Mouse (Mus musculus) olfactory bulb, adult 2 months (tissue): Measurements from ENCODE around the gene Arvcf. TPM values are rescaled to one million over a fixed set of nuclear protein-coding genes. Genes with fewer than 3 reads are reported as not detected.

Experiments
- H3K27ac ChIP-seq: fragments of 200-500 bp; 2 replicates; pipeline ENCODE4 v1.5.1; 2012; ENCODE audit warnings: low read depth, low read length; ENCODE audit not compliant: insufficient read depth
- H3K4me1 ChIP-seq: fragments of 200-500 bp; 2 replicates; pipeline ENCODE4 v1.6.1; 2012; ENCODE audit warnings: low read length; ENCODE audit not compliant: control insufficient read depth, insufficient read depth
- H3K4me3 ChIP-seq: fragments of 200-500 bp; 2 replicates; pipeline ENCODE4 v1.5.1; 2012; ENCODE audit warnings: mild to moderate bottlenecking, low read depth, low read length, moderate library complexity; ENCODE audit not compliant: insufficient read depth
- CTCF ChIP-seq: fragments of 200-500 bp; IDR thresholded peaks from 2 replicates; pipeline ENCODE4 v1.5.1; 2012; ENCODE audit warnings: low read depth, mild to moderate bottlenecking, low read length, moderate library complexity; ENCODE audit not compliant: insufficient read depth
- POLR2A ChIP-seq: fragments of 200-500 bp; IDR thresholded peaks from 2 replicates; pipeline ENCODE4 v1.6.1; 2012; ENCODE audit warnings: mild to moderate bottlenecking, low read depth, low read length, moderate library complexity; ENCODE audit not compliant: insufficient read depth
- WGBS: fragments of 180-500 bp; shearing (Covaris S2); methylation state at CpG from one replicate; pipeline ENCODE4 v1.1.7; 2018; 5-methylcytosine and 5-hydroxymethylcytosine counted together
- polyA plus RNA-seq: library from polyadenylated mRNA; stranded (reverse); fragments of >200 nt; gene quantifications from 2 replicates; pipeline ENCODE4 v1.2.4, GENCODE M21; 2012; ENCODE audit warnings: low replicate concordance; ENCODE audit not compliant: missing spikeins, insufficient read depth, insufficient read length

Gene Arvcf
- polyA plus RNA-seq, 1 experiment = not detected

DNA sequence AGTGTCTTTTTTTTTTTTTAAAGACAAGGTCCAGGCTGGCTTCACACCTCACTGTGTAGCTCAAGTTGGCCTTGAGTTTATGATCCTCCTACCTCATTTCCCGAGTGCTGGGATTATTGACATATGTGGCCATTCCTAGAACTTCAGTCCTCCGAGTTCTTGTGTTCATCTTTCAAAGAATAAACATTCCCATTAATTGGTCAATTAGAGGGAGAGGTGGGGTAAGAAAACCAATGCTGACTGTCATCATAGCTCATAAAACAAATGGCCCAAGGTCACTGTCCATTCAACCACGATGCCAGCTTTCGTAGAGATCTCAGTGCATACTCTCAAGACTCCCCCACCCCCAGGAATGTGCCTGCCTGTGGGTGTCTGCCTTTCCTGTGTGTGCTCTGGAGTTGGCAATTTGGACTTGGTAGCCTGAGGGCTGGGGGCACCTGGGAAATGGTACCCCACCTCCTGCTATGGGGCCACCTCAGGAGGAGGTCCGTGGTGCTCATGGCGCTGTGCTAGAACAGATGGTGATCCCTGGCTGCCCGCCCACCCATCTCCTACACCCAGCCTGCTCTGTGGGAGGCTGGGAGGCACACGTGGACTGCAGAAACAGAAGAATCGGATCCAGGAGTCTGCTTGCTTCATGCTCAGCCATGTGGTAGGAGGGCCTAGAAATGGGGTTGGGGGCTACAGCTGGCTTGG, 103.7 kb downstream of the Arvcf start:
- TF ChIP-seq CTCF = no peak
- TF ChIP-seq POLR2A = no peak
- H3K4me1 ChIP-seq = peaks cover 53% of the 10 kb centered on the region
- no peak overlapping the region for H3K4me3 ChIP-seq
- 49% methylated on average over 9 of the region's 9 CpGs for WGBS
- H3K27ac ChIP-seq = peak overlapping the region; percentile 39

DNA sequence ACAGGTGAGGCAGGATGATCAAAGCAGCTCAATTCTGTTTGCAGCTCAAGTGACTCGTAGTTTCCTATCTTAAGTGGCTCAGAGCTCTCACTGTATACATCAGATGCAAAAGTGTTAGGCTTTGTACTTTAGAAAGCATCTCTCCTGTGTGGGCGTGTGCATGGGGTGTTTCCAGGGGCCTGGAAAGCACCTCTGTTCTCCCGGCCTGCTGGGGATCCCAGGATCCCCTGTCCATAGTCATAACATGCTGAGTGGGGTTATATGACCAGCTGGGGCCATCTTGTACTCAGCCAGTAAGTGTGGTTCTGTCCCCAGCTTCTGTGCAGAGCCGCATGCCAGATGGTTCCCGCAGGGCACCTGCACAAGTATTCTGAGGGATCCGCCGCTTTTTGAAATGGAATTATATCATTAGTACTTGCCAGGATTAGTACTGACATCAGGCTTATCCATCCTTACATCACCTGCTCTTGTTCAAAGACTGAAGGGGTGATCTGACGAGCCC, 104.4 kb downstream of the Arvcf start:
- peaks cover 52% of the 10 kb centered on the region for H3K4me1 ChIP-seq
- 0 out of 2 replicates have a peak overlapping the region, but pooled peaks have one; percentile 39 for H3K27ac ChIP-seq
- WGBS = 54% methylated on average over 8 of the region's 8 CpGs
- TF ChIP-seq POLR2A (no peak), CTCF (no peak)
- no peak overlapping the region for H3K4me3 ChIP-seq

DNA sequence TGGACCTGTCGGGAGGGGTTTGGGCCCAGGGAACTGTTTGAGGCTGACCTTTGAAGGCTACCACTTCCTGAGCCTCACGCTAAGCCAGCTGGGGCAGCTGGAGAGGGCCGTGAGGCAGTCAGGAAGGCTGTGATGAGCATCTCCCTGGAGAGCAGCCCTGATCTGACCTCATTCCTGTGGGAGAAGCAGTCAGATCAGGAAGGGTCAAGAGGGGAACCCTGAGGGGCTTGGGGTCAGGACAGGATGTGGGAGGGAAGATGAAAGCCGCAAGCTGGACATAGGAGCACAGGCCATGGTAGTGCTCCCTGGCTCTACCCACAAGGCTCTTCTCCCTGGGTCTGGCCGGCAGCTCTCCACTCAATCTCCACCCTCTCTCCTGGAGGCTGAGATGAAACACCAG, 105.9 kb downstream of the Arvcf start:
- Histone ChIP-seq H3K27ac (no peak overlapping the region), H3K4me3 (no peak overlapping the region), H3K4me1 (peaks cover 55% of the 10 kb centered on the region)
- WGBS = 72% methylated on average over 5 of the region's 5 CpGs
- no peak for TF ChIP-seq CTCF
- no peak for TF ChIP-seq POLR2A

DNA sequence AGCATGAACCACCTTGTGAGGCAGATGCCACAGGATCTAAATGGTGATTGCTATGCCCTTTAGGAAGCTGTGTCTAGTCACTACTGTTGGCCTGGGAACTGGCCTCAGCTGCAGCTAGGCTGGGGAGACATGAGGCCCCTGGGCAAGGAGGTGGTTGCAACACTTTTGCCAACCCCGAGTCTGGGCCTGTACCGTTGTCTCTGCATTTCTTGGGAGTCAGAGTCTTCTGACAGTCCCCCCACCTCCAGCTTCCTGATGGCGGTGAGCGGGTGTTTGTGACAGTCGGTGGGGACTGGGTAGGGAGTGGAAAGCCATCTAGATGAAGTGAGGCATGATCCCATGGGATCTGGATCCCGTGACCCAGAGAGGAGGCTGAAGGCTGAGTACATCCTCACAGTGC, 107.4 kb downstream of the Arvcf start:
- WGBS = 67% methylated on average over 6 of the region's 6 CpGs
- TF ChIP-seq POLR2A = no peak
- no peak overlapping the region for H3K27ac ChIP-seq
- peaks cover 62% of the 10 kb centered on the region for H3K4me1 ChIP-seq
- H3K4me3 ChIP-seq = no peak overlapping the region

Other genes with a start within 250 kb of the Arvcf start
- not detected in 2 replicates for gene Rtn4r, start 220.5 kb upstream of the Arvcf start, polyA plus RNA-seq
- gene Ccdc188, start 130.3 kb upstream of the Arvcf start, polyA plus RNA-seq = not detected in 2 replicates
- gene Zdhhc8, start 113.0 kb upstream of the Arvcf start, polyA plus RNA-seq = not detected in 2 replicates
- gene Trmt2a, start 99.5 kb upstream of the Arvcf start, polyA plus RNA-seq = not detected in 2 replicates
- not detected in 2 replicates for gene Ranbp1, start 99.5 kb upstream of the Arvcf start, polyA plus RNA-seq
- not detected in 2 replicates for gene Gm49776, start 89.9 kb upstream of the Arvcf start, polyA plus RNA-seq
- not detected in 2 replicates for gene Dgcr8, start 58.9 kb upstream of the Arvcf start, polyA plus RNA-seq
- gene Tango2, start 79 bp upstream of the Arvcf start, polyA plus RNA-seq = not detected in 2 replicates
- gene Txnrd2, start 78.2 kb downstream of the Arvcf start, polyA plus RNA-seq = not detected in 2 replicates
- gene Comt, start 78.7 kb downstream of the Arvcf start, polyA plus RNA-seq = not detected in 2 replicates
- not detected in 2 replicates for gene Gnb1l, start 150.5 kb downstream of the Arvcf start, polyA plus RNA-seq
- gene Rtl10, start 150.7 kb downstream of the Arvcf start, polyA plus RNA-seq = not detected in 2 replicates
- gene Tbx1, start 242.5 kb downstream of the Arvcf start, polyA plus RNA-seq = not detected in 2 replicates